14 mouse cellular contexts compared by ENCODE assay signal in the genomic region with DNA sequence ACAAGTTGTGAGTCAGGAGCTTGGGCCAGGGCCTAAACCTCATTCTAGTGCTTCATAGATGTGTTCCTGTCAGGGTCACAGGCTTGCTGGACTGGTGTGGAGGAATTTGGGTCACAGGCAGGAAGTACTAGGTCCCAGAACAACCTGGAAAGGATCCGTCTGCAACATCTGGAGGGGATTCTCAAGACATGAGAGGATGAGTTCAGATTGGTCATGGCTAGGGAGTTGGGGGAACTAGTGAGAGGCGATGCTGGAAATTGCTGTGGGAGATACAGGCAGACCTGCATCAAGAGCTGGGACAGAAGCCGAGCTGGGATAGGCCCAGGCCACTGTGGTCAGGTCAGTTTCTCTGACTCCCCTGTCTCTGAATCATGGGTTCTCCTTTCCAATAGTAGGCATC. TPM values are rescaled to one million over a fixed set of nuclear protein-coding genes. Genes with fewer than 3 reads are reported as not detected.
"Had no signal": no experiment of that assay in that cellular context is flagged by ENCODE, and none has a peak within 500 bp of the region (broad histone marks: within the 10 kb centered on the region; RNA-seq: fewer than 3 reads in every experiment).

No protein-coding gene starts in this region.

- H3K4me3 ChIP-seq: limb, embryonic 15.5 days; liver, embryonic 12.5 days; megakaryocyte, embryonic 14.5 days; midbrain, embryonic 15.5 days; neural tube, embryonic 12.5 days had no signal

- H3K27ac ChIP-seq: limb, embryonic 15.5 days; liver, embryonic 12.5 days; midbrain, embryonic 15.5 days; neural tube, embryonic 12.5 days had no signal

- H3K27me3 ChIP-seq: limb, embryonic 15.5 days; liver, embryonic 12.5 days; megakaryocyte, embryonic 14.5 days; midbrain, embryonic 15.5 days; neural tube, embryonic 12.5 days had no signal

- H3K36me3 ChIP-seq: limb, embryonic 15.5 days; liver, embryonic 12.5 days; midbrain, embryonic 15.5 days; neural tube, embryonic 12.5 days had no signal

- H3K4me1 ChIP-seq: limb, embryonic 15.5 days; liver, embryonic 12.5 days; megakaryocyte, embryonic 14.5 days; midbrain, embryonic 15.5 days; neural tube, embryonic 12.5 days had no signal

- H3K9me3 ChIP-seq: limb, embryonic 15.5 days; liver, embryonic 12.5 days; megakaryocyte, embryonic 14.5 days; midbrain, embryonic 15.5 days; neural tube, embryonic 12.5 days had no signal

- H3K9ac ChIP-seq: limb, embryonic 15.5 days; liver, embryonic 12.5 days; lung, embryonic 14.5 days; midbrain, embryonic 15.5 days; neural tube, embryonic 12.5 days had no signal

- DNase-seq: kidney, postnatal 25 days; lung, embryonic 14.5 days; lung, postnatal 10 days; lung, postnatal 4 days; spleen, adult 18-20 months; thymus, adult 18-20 months; thymus, postnatal 14 days had no signal

- ATAC-seq: liver, embryonic 12.5 days; midbrain, embryonic 15.5 days had no signal

- H3K4me2 ChIP-seq: limb, embryonic 15.5 days; liver, embryonic 12.5 days; lung, embryonic 14.5 days; midbrain, embryonic 11.5 days; midbrain, embryonic 15.5 days; neural tube, embryonic 12.5 days had no signal

RNA-seq across cellular contexts. Expression of a gene that starts 15.8 kb away (rescaled TPM):
- total RNA-seq: neutrophil, adult 5-6 weeks had no signal
